Mouse (Mus musculus): ENCODE measurements around the gene Rtn4.
"Not testable (repeated sequence)": the region's sequence is repeated elsewhere in the genome, so short reads cannot be mapped to it uniquely, and the experiment has no call there.

Gene Rtn4

DNA sequence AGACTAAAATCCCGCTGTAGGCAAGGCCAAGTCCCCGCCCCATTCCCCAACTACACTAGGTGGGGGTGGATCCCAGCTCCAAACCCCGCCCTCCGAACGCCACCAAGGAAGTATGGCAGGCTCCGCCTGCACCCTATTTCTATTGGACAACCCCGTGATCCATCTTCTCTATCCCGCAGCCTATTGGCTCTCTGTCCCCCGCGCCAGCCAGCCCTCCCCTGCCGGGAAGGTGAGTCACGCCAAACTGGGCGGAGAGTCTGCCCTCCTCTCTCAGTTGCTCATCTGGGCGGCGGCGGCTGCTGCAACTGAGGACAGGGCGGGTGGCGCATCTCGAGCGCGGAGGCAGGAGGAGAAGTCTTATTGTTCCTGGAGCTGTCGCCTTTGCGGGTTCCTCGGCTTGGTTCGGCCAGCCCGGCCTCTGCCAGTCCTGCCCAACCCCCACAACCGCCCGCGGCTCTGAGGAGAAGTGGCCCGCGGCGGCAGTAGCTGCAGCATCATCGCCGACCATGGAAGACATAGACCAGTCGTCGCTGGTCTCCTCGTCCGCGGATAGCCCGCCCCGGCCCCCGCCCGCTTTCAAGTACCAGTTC lies at the start of gene Rtn4:
Gene Rtn4, plus strand, starts transcription at position 265 of the 590 bp plus-strand sequence.
- in situ Hi-C loops (cut with MboI; ENCODE audit: unreplicated experiment in 2 of 2) = loop anchor here (5.0 to 10.0 kb wide), 3 partner anchors 145 to 318 kb away; partner anchors contain the start of genes Clhc1 (in 2 of the 2), Rps27a (in 2 of the 2) and Ccdc88a (in 1 of the 2)

DNA sequence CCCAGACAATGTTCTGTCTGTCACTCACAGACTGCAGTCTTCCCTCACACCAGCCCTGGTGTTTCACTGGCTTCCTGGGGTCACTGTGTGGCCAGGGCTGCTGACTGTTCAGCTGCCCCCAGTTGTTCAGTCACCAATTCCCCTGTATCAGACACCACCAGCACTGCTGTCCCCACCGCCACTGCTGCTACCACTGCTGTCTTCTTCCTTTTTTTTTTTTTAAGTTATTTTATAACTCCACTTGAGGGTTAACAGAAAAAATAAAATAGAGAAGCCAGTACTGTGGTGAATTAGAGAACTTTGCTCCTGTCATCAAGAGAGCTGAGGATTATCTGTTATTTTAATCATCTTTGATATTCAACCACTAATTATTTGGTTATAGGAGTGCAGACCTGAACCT lies 48.3 kb upstream of the Rtn4 start:
- in situ Hi-C loops (cut with MboI; ENCODE audit: unreplicated experiment in 2 of 2) = no loop called here

DNA sequence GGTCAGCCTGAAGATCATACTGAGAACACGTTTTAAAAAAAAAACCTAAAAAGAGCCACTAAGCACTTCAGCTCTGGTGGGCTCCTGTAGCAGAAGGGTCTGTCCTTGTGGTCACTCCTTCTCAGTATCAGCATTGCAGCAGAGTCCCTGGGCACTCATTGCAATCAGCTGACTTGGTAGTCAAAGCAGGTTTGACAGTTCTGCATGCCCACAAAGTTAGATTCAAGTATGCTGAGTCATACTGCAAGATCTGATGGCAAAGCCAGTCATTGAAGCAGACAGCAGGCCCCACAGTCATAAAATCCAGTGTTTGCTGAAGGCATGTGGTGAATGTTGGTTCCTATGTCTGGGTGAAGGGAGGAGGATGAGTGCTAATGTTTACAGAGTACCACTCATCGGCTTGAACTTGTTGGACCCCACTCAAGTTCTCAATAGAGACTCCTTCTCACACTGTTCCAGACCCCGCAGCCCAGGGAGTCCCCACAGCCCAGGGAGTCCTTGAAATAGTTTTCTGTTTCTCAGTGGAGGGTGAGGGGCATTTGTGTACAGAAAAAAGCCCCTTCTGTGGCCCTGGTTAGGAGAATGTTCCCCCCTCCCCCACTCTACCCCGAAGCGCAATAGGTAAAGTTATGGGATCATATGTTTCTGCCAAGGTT lies 47.2 kb upstream of the Rtn4 start:
- in situ Hi-C loops (cut with MboI; ENCODE audit: unreplicated experiment in 2 of 2) = loop anchor here in 1 of 2 experiments (5.0 kb wide), 1 partner anchor 93 kb away; no protein-coding TSS in a partner anchor

DNA sequence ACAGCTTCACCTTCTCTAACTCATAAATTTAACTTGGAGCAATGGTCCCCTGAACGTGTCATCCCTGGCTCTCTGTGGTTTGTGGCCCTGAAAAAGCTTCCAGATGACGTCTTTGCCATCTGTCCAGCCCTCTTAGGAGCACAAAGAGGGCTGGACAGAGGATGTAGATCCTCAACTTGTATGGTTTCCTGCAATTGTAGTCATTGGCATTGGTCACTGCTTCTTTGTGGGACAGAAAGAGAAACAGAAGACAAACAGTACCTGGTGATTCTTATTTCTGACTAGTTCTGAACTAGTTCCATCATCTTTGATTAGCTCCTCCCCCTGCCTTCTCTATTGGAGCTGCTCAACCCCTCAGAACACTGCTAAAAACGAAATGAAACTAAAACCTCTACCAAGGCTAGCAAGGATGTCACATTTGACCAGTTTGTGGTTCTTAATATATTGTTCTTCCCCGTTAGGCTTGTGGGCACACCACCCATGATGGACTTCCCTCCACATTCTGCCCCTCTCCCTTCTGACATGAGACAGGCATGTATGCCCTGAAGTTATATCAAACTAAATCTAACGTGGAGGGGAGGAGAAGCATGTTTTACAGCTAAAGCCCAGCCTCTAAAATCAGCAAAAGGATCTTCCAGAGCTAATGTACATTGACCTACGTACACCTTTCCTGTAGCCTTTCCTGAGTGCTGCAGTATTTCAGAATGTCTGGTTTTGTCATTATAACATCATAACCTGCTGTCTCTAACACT lies 45.0 kb upstream of the Rtn4 start:
- in situ Hi-C loops (cut with MboI; ENCODE audit: unreplicated experiment in 2 of 2) = loop anchor here in 1 of 2 experiments (5.0 kb wide), 1 partner anchor 95 kb away; no protein-coding TSS in a partner anchor

DNA sequence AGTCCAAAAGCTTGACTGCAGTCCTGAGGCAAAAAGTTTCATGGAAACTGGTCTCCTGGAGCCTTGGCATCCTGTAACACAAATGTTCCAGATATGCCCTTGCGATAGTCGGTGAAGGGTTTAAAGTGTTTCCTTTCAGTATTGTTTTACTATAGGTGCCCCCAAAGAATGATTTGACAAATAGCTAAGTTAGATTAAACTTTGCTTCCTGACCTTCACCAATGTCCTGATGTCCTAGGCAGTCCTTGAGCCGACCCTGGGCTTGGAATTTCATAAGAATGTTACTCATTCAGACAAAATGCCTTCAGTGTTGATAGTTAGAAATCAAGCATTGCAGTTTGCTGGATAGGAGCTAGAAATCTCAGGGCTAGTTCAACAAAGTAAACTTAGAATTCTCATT lies 37.4 kb upstream of the Rtn4 start:
- in situ Hi-C loops (cut with MboI; ENCODE audit: unreplicated experiment in 2 of 2) = not testable (repeated sequence)

DNA sequence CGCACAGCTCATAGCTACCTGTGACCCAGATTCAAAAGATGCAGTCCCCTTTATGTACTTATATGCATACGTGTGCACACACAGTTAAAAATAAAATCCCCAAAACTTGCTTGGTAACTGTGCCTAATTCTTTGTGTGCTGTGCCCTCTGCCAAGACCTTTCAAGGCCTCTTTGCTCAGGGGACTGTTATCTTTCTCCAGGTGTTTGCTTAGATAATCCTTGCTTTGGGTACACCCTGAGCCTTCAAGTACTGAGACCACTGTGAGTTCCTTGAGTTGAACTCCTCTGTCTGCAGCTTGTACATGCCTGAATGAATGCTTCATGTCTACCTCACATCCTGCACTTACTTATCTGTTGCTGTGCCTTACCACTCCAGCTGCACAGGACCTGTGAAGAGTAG lies 32.0 kb upstream of the Rtn4 start:
- in situ Hi-C loops (cut with MboI; ENCODE audit: unreplicated experiment in 2 of 2) = no loop called here

DNA sequence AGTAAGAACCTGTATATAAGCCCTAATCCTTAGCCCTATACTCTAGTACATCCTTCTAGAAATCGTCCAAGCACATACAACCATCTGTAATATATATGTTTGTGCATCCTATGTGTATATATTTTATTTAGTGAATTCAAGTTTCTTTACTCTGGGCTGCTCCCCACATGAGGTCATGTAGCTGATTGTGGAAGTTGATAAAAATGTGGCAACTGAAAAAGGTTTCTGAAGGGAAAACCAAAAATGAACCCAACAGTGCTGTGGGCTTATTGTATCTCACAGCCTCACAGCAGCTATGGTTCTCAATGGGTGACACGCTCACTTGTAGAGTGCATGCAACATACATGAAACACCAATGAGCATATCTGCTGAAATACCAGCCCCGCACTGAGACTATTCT lies 25.1 kb upstream of the Rtn4 start:
- in situ Hi-C loops (cut with MboI; ENCODE audit: unreplicated experiment in 2 of 2) = no loop called here

DNA sequence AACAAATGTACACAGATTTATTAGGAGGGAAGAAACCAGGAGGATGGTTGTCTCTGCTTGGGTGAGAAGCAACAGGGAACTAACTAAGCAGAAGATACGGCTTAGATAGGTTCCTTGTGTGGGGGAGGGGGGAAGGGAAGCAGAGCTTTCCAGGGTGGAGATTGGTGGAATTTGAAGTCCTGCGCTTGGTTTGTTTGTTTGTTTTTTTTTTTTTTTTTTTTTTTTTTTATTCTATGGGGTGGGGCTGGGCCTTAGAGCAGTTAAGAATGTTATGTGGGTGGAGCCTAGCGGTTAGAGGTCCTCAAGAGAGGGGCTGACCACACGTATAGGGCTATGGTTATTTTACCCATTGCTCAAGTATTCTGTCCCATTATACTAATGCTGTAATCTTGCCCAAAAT lies 23.0 kb upstream of the Rtn4 start:
- in situ Hi-C loops (cut with MboI; ENCODE audit: unreplicated experiment in 2 of 2) = no loop called here

DNA sequence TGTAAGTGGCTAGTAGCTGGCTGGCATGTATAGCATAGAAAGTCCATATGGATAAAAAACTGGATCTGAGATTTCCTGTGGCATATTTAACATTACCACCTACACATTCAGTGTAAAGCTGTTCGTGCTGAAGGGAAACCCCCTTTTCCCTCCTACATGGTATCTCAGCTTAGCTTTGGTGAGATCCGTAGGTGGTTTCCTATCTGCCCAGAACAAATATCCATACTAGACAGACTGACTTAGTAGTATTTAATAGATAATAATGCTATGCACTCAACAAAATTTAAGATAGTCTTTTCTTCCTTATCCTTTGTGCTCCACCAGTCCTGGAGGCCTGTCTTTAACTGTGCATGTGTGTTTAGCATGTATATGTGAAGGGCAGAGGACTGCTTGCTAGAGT lies 19.4 kb upstream of the Rtn4 start:
- in situ Hi-C loops (cut with MboI; ENCODE audit: unreplicated experiment in 2 of 2) = no loop called here

DNA sequence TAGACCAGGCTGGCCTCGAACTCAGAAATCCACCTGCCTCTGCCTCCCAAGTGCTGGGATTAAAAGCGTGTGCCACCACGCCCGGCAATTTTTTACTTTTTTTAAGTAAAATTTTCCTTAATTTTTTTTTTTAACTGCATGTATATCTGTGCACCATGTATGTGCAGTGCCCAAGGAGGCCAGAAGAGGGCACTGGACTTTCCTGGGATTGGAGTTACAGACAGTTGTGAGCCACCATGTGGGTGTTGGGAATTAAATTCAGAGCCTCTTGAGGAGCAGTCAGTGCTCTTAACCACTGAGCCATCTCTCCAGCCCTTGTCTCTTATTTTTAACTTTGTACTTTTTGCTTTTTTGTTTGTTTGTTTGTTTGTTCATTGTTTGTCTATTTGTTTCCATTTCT lies 16.0 kb upstream of the Rtn4 start:
- in situ Hi-C loops (cut with MboI; ENCODE audit: unreplicated experiment in 2 of 2) = no loop called here

DNA sequence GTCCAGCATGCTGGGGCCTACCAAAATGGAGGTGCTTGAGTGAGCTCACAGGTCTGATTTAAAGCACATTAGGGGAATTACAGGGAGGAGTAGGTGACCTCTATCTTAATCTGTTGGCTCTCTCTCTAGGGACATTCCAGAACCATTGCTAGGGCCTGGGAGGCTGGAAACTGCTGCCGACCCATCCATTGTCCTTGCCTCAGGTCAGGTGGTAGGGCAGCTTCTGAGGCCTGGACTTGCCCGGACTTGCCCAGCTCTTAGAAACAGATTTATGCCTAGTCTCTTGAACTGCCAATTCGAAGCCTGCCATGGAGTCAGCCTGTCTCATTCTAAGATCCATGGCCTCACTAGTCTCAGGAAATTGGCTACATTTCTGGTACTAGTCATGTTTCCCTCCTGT lies 12.8 kb upstream of the Rtn4 start:
- in situ Hi-C loops (cut with MboI; ENCODE audit: unreplicated experiment in 2 of 2) = no loop called here

DNA sequence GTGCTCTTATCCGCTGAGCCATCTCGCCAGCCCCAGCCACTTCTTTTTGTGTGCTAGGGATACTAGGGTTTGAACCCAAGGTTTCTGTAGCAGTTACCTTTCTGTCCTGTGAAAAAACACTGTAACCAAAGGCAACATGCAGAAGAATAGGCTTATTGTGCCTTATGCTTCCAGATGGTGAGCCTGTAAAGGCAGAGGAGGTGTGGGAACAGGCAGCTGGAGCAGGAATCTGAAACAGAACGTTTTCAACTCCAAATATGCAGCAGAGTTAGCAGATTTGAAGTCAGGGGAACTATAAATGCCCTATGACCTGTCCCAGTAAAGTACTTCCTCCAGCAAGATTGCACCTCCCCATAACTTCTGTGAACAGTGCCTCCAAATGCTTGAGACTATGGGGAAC lies 12.0 kb upstream of the Rtn4 start:
- in situ Hi-C loops (cut with MboI; ENCODE audit: unreplicated experiment in 2 of 2) = no loop called here

DNA sequence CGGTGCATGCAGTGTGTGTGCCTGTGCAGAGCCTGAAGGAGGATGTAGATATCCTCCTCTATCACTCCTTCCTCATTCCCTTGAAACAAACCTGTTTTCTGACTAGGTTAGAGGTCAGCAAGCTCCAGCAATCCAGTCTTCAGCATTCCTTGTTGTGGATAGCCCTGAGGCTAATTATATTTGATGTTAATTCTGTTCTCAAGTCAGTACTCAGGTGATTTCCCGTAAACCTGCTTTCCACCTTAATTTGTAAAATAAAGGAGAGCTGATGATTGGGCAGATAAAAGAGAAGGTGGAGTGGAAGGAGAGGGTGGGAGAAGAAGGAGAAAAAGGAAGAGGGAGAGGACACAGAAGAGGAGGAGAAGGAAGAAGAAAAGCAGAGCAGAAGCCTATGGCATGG lies 8.5 kb upstream of the Rtn4 start:
- in situ Hi-C loops (cut with MboI; ENCODE audit: unreplicated experiment in 2 of 2) = no loop called here

DNA sequence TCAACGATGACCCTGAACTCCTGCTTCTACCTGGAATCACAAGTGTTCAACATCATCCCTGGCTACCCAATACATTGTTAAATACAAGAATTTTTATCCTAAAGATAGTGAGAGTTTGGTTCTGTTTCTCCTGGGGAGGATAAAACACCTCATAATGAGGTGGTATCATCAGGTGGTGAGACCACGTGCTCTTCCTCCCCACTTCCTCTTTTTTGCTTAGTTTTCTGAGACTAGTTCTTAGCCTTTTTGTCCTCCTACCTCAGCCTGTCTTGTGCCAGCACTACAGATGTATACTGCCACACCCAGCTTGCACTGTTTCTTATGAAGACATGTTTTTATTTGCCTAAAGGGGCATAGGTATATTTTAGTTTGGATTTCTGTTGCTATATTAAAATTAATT lies 6.6 kb upstream of the Rtn4 start:
- in situ Hi-C loops (cut with MboI; ENCODE audit: unreplicated experiment in 2 of 2) = no loop called here

DNA sequence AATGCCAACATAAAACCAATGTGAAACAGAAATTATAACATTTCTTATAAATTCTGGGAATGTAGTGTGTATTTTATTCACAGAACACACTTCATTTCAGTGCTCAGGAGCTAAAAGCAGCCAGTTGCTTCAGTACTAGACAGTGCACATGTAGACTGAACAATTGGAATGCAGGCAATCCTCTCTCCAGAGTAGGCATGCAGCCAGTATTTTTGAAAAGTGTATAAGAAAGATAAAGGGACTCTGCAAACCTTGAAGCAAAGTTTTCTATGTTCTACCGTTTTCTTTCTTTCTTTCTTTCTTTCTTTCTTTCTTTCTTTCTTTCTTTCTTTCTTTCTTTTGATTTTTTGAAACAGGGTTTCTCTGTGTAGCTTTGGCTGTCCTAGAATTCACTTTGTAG lies 1.2 kb upstream of the Rtn4 start:
- in situ Hi-C loops (cut with MboI; ENCODE audit: unreplicated experiment in 2 of 2) = loop anchor here (5.0 to 10.0 kb wide), 3 partner anchors 144 to 317 kb away; partner anchors contain the start of genes Clhc1 (in 2 of the 2), Rps27a (in 2 of the 2) and Ccdc88a (in 1 of the 2)

DNA sequence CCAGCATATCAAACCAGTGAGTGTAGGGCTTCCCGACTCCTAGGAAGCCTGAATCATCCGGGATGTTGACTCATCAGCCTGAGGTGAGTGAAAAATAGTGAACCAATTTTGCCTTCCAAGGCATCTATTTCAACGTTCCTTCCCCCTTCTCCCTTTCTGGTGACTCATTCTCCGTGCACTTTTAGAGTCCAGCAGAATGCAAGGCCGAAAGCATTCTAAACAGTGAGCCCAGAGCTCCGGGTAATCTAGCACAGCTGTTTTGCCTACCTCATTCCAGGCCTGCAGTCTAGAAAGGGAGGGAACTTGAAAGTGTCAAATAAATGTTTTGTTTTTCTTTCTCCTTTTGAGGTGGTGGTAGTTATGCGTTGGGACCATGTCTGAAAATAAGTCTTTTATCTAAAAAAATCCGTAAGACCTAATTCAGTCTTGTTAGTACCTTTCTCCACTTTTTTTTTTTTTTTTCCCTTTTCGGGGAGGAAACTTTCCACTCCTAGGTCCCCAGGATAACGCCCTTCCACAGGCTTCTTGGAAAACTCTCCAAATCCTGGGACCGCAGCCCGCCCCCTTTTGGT lies 550 bp upstream of the Rtn4 start:
- in situ Hi-C loops (cut with MboI; ENCODE audit: unreplicated experiment in 2 of 2) = loop anchor here (5.0 to 10.0 kb wide), 3 partner anchors 145 to 317 kb away; partner anchors contain the start of genes Clhc1 (in 2 of the 2), Rps27a (in 2 of the 2) and Ccdc88a (in 1 of the 2)

DNA sequence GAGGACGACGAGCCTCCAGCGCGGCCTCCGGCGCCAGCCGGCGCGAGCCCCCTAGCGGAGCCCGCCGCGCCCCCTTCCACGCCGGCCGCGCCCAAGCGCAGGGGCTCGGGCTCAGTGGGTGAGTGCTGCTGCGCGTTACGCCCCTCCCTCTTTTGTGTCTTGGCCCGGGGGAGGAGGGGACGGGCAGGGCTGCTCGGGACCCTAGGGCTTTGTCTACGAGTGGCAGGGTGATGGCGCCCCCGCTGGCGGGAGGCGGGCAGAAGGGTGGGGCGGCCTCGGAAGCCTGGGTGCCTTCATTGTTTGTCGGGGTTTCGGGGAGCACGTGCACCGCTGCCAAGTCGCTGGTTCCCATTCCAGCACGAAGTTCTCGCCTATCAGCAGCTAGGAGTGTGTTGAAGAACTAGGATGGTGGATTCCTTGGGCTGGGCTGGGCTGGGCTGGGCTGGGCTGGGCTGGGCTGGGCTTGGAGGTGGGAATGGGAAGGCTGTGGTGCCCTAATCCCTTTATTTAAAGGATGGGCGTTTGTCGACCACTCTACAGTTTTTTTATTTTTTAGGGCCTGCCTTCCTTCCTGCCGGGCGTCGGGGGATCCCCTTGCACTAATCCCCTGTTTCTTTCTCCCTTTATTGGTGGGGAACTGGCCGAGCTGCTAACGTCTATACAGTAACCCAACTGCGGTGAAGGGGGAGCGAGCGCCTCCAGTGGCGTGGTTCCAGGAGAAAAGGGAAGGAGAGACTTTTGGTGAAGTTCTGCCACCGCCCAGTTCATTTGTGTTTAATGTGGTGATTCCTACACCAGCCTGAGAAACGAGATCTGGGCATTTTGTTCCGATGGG lies 1.0 kb downstream of the Rtn4 start:
- in situ Hi-C loops (cut with MboI; ENCODE audit: unreplicated experiment in 2 of 2) = loop anchor here (5.0 to 10.0 kb wide), 3 partner anchors 146 to 319 kb away; partner anchors contain the start of genes Clhc1 (in 2 of the 2), Rps27a (in 2 of the 2) and Ccdc88a (in 1 of the 2)

DNA sequence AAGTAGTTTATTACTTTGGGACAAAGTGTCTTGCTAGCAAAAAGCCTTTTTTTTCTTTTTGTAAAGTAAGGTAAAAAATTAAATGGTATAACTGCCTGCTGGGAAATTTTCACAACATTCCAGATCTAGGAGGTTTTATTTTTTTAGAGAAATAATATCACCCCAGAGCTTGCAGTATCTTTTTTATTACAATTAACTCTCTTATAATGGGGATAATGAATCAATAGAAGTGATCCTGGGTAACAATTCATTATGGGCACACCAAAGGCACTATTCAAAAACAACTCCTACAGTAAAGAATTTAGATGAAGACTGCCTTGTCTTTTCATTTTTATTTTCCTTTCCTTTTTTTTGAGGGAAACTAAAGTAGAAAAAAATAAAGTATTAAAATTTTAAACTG lies 2.0 kb downstream of the Rtn4 start:
- in situ Hi-C loops (cut with MboI; ENCODE audit: unreplicated experiment in 2 of 2) = loop anchor here (5.0 to 10.0 kb wide), 4 partner anchors 147 to 320 kb away; partner anchors contain the start of genes Clhc1 (in 2 of the 2), Rps27a (in 2 of the 2) and Ccdc88a (in 1 of the 2)

DNA sequence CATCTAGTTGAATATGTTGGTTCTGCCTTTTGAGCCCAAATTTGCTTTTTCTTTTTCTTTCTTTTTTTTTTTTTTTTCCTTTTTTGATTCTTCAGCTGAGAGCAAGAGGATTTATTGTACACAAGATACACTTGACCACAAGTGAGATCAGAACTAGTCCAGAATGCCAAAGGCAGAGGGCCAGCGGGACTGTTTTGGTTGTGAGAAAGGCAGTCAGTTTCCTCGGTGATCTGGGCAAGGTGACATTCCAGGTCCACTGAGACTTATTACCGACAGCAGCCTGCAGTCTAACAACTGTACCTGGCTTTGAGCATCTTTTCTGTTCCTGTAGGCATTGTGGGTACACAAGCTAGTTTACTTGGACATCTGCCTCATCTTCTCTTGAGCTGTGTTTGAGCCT lies 10.0 kb downstream of the Rtn4 start:
- in situ Hi-C loops (cut with MboI; ENCODE audit: unreplicated experiment in 2 of 2) = loop anchor here (25.0 kb wide), 2 partner anchors 440 to 510 kb away; no protein-coding TSS in a partner anchor

DNA sequence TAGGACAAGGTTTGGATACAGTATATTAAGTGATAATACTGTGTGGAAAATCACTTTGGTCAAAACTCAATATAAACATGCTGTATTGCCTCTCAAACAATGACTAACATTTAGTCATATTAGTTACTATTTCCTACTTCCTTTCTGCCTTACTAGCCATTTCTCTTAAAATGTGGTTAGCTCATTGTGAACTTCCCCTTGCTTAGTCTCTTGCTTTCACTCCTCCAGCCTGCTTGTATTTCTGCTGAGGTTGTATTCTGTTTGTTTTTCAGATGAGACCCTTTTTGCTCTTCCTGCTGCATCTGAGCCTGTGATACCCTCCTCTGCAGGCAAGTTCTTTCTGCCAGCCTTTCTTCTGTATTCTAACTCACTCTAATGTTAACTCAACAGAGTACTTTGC lies 12.5 kb downstream of the Rtn4 start:
- in situ Hi-C loops (cut with MboI; ENCODE audit: unreplicated experiment in 2 of 2) = loop anchor here (25.0 kb wide), 2 partner anchors 443 to 507 kb away; no protein-coding TSS in a partner anchor

Data from v-Abl transformed pro-B cells (cell line).